Mouse (Mus musculus): ENCODE data around the gene Phf20. TPM values are rescaled to one million over a fixed set of nuclear protein-coding genes. Genes with fewer than 3 reads are reported as not detected.

Phf20 gene
- polyA plus RNA-seq, 1 experiment from 2014 or later = 119 TPM

- Histone ChIP-seq H3K9ac (replicated peaks; ENCODE audit: low read depth, low read length) (no peak overlapping the region), H3K27ac (ENCODE audit: low read depth, low read length) (no peak overlapping the region), H3K27me3 (ENCODE audit: control insufficient read depth, insufficient read depth, low read length) (no peaks in the 10 kb centered on the region), H3K4me2 (ENCODE audit: low read depth, low read length) (no peak overlapping the region), H3K9me3 (ENCODE audit: control insufficient read depth, low read length) (no peaks in the 10 kb centered on the region), H3K4me3 (ENCODE audit: low read depth, low read length) (no peak overlapping the region), H3K4me1 (ENCODE audit: control insufficient read depth, insufficient read depth, low read length) (no peaks in the 10 kb centered on the region), H3K36me3 (ENCODE audit: control insufficient read depth, insufficient read depth, low read length) (no peaks in the 10 kb centered on the region)
- ATAC-seq (ENCODE audit: low read depth) = no peak
- 82% methylated on average over 1 of the region's 1 CpGs for WGBS
Observed at GRCm38 (mm10) chr2:156330681-156331080, 134.4 kb downstream of the Phf20 start.

- 73% methylated on average over 7 of the region's 7 CpGs for WGBS
- no peak overlapping the region for H3K4me3 ChIP-seq (ENCODE audit: low read depth, low read length)
- H3K4me1 ChIP-seq (ENCODE audit: control insufficient read depth, insufficient read depth, low read length) = no peaks in the 10 kb centered on the region
- no peak overlapping the region for H3K27ac ChIP-seq (ENCODE audit: low read depth, low read length)
- H3K4me2 ChIP-seq (ENCODE audit: low read depth, low read length) = no peak overlapping the region
- H3K36me3 ChIP-seq (ENCODE audit: control insufficient read depth, insufficient read depth, low read length) = no peaks in the 10 kb centered on the region
- no peak for ATAC-seq (ENCODE audit: low read depth)
- no peaks in the 10 kb centered on the region for H3K27me3 ChIP-seq (ENCODE audit: control insufficient read depth, insufficient read depth, low read length)
- no peaks in the 10 kb centered on the region for H3K9me3 ChIP-seq (ENCODE audit: control insufficient read depth, low read length)
- no peak overlapping the region for H3K9ac ChIP-seq (replicated peaks; ENCODE audit: low read depth, low read length)
Observed at GRCm38 (mm10) chr2:156331446-156331965, 135.2 kb downstream of the Phf20 start.

GRCm38 (mm10) chr2:156340078-156340477 lies 143.8 kb downstream of the Phf20 start:
- Histone ChIP-seq H3K4me3 (ENCODE audit: low read depth, low read length) (no peak overlapping the region), H3K4me1 (ENCODE audit: control insufficient read depth, insufficient read depth, low read length) (no peaks in the 10 kb centered on the region), H3K9me3 (ENCODE audit: control insufficient read depth, low read length) (no peaks in the 10 kb centered on the region), H3K27ac (ENCODE audit: low read depth, low read length) (no peak overlapping the region), H3K36me3 (ENCODE audit: control insufficient read depth, insufficient read depth, low read length) (no peaks in the 10 kb centered on the region), H3K27me3 (ENCODE audit: control insufficient read depth, insufficient read depth, low read length) (no peaks in the 10 kb centered on the region), H3K9ac (replicated peaks; ENCODE audit: low read depth, low read length) (no peak overlapping the region), H3K4me2 (ENCODE audit: low read depth, low read length) (no peak overlapping the region)
- WGBS = 92% methylated on average over 4 of the region's 4 CpGs
- ATAC-seq (ENCODE audit: low read depth) = no peak

GRCm38 (mm10) chr2:156344775-156345532 lies 148.7 kb downstream of the Phf20 start:
- Histone ChIP-seq H3K36me3 (ENCODE audit: control insufficient read depth, insufficient read depth, low read length) (no peaks in the 10 kb centered on the region), H3K27me3 (ENCODE audit: control insufficient read depth, insufficient read depth, low read length) (no peaks in the 10 kb centered on the region), H3K4me3 (ENCODE audit: low read depth, low read length) (no peak overlapping the region), H3K4me1 (ENCODE audit: control insufficient read depth, insufficient read depth, low read length) (no peaks in the 10 kb centered on the region), H3K9me3 (ENCODE audit: control insufficient read depth, low read length) (no peaks in the 10 kb centered on the region), H3K9ac (replicated peaks; ENCODE audit: low read depth, low read length) (no peak overlapping the region), H3K4me2 (ENCODE audit: low read depth, low read length) (no peak overlapping the region), H3K27ac (ENCODE audit: low read depth, low read length) (no peak overlapping the region)
- ATAC-seq (ENCODE audit: low read depth) = no peak
- 68% methylated on average over 12 of the region's 12 CpGs for WGBS

GRCm38 (mm10) chr2:156348812-156349211 lies 152.5 kb downstream of the Phf20 start:
- Histone ChIP-seq H3K4me2 (ENCODE audit: low read depth, low read length) (no peak overlapping the region), H3K9me3 (ENCODE audit: control insufficient read depth, low read length) (no peaks in the 10 kb centered on the region), H3K36me3 (ENCODE audit: control insufficient read depth, insufficient read depth, low read length) (no peaks in the 10 kb centered on the region), H3K9ac (replicated peaks; ENCODE audit: low read depth, low read length) (no peak overlapping the region), H3K27me3 (ENCODE audit: control insufficient read depth, insufficient read depth, low read length) (no peaks in the 10 kb centered on the region), H3K4me1 (ENCODE audit: control insufficient read depth, insufficient read depth, low read length) (no peaks in the 10 kb centered on the region; the same call in 1 of the 2 replicates), H3K4me3 (ENCODE audit: low read depth, low read length) (no peak overlapping the region), H3K27ac (ENCODE audit: low read depth, low read length) (no peak overlapping the region)
- ATAC-seq (ENCODE audit: low read depth) = no peak
- WGBS = 85% methylated on average over 4 of the region's 4 CpGs

GRCm38 (mm10) chr2:156349286-156349848 lies 153.1 kb downstream of the Phf20 start:
- no peak overlapping the region for H3K27ac ChIP-seq (ENCODE audit: low read depth, low read length)
- 84% methylated on average over 4 of the region's 4 CpGs for WGBS
- H3K4me2 ChIP-seq (ENCODE audit: low read depth, low read length) = no peak overlapping the region
- H3K4me3 ChIP-seq (ENCODE audit: low read depth, low read length) = no peak overlapping the region
- no peaks in the 10 kb centered on the region for H3K27me3 ChIP-seq (ENCODE audit: control insufficient read depth, insufficient read depth, low read length)
- no peaks in the 10 kb centered on the region; the same call in 1 of the 2 replicates for H3K4me1 ChIP-seq (ENCODE audit: control insufficient read depth, insufficient read depth, low read length)
- no peak overlapping the region for H3K9ac ChIP-seq (replicated peaks; ENCODE audit: low read depth, low read length)
- no peaks in the 10 kb centered on the region for H3K9me3 ChIP-seq (ENCODE audit: control insufficient read depth, low read length)
- H3K36me3 ChIP-seq (ENCODE audit: control insufficient read depth, insufficient read depth, low read length) = no peaks in the 10 kb centered on the region
- ATAC-seq (ENCODE audit: low read depth) = no peak

- Histone ChIP-seq H3K9ac (replicated peaks; ENCODE audit: low read depth, low read length) (no peak overlapping the region), H3K27ac (ENCODE audit: low read depth, low read length) (no peak overlapping the region), H3K9me3 (ENCODE audit: control insufficient read depth, low read length) (no peaks in the 10 kb centered on the region), H3K27me3 (ENCODE audit: control insufficient read depth, insufficient read depth, low read length) (no peaks in the 10 kb centered on the region), H3K36me3 (ENCODE audit: control insufficient read depth, insufficient read depth, low read length) (no peaks in the 10 kb centered on the region), H3K4me2 (ENCODE audit: low read depth, low read length) (no peak overlapping the region), H3K4me1 (ENCODE audit: control insufficient read depth, insufficient read depth, low read length) (no peaks in the 10 kb centered on the region; the same call in 1 of the 2 replicates), H3K4me3 (ENCODE audit: low read depth, low read length) (no peak overlapping the region)
- WGBS = 81% methylated on average over 7 of the region's 7 CpGs
- ATAC-seq (ENCODE audit: low read depth) = no peak
Observed at GRCm38 (mm10) chr2:156351243-156351642, 155.0 kb downstream of the Phf20 start.

- WGBS = 83% methylated on average over 8 of the region's 8 CpGs
- Histone ChIP-seq H3K4me3 (ENCODE audit: low read depth, low read length) (no peak overlapping the region), H3K9ac (replicated peaks; ENCODE audit: low read depth, low read length) (no peak overlapping the region), H3K9me3 (ENCODE audit: control insufficient read depth, low read length) (no peaks in the 10 kb centered on the region), H3K36me3 (ENCODE audit: control insufficient read depth, insufficient read depth, low read length) (no peaks in the 10 kb centered on the region), H3K27ac (ENCODE audit: low read depth, low read length) (0 out of 2 replicates have a peak overlapping the region, but pooled peaks have one; percentile 40), H3K27me3 (ENCODE audit: control insufficient read depth, insufficient read depth, low read length) (no peaks in the 10 kb centered on the region), H3K4me2 (ENCODE audit: low read depth, low read length) (no peak overlapping the region), H3K4me1 (ENCODE audit: control insufficient read depth, insufficient read depth, low read length) (no peaks in the 10 kb centered on the region; the same call in 1 of the 2 replicates)
- no peak for ATAC-seq (ENCODE audit: low read depth)
Observed at GRCm38 (mm10) chr2:156352413-156353165, 156.3 kb downstream of the Phf20 start.

Measured in neural tube, embryonic 14.5 days (tissue).